Comparison of ENCODE assay signal across 28 mouse cellular contexts in the genomic region with DNA sequence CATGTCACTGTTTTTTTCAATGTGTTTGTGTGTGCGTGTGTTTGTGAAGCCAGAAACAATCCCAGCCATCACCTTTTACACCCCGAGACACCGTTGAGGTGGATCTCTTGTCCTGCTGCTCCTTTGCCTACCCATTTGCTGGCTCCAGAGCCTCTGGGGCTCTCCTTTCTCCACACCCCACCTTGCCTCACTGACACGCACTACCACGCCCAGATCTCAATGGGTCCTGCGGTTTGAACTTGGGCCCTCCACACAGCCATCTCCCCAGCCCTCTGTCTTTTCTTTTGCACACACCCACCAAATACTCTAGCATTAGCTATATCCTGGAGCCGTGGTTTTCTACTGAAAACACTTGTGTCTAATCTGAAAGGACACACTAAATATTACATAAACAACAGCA. TPM values are rescaled to one million over a fixed set of nuclear protein-coding genes. Genes with fewer than 3 reads are reported as not detected.
DNase-seq lines count a peak whose midpoint lies in the region; ATAC-seq and TF ChIP-seq lines count a peak whose summit lies in the region.
"Had no signal": no experiment of that assay in that cellular context is flagged by ENCODE, and none has a peak within 500 bp of the region (broad histone marks: within the 10 kb centered on the region; RNA-seq: fewer than 3 reads in every experiment).

No protein-coding gene starts in this region.

- H3K27me3 ChIP-seq in liver, embryonic 12.5 days (replicated peaks), result no peaks in the 10 kb centered on the region
- H3K27me3 ChIP-seq: embryonic facial prominence, embryonic 13.5 days; heart, embryonic 15.5 days; midbrain, embryonic 15.5 days; neural tube, embryonic 13.5 days had no signal

- H3K9me3 ChIP-seq in liver, embryonic 12.5 days (replicated peaks), result no peaks in the 10 kb centered on the region
- H3K9me3 ChIP-seq: embryonic facial prominence, embryonic 13.5 days; heart, embryonic 15.5 days; midbrain, embryonic 15.5 days; neural tube, embryonic 13.5 days had no signal

- peak overlapping the region; percentile 66 for H3K4me2 ChIP-seq in liver, embryonic 12.5 days
- H3K4me2 ChIP-seq: embryonic facial prominence, embryonic 13.5 days; heart, embryonic 15.5 days; hindbrain, embryonic 14.5 days; midbrain, embryonic 15.5 days; neural tube, embryonic 13.5 days had no signal

- DNase-seq in heart, adult 11 months, result peak; percentile 68
- DNase-seq in heart, postnatal 10 days, result no peak
- no peak for DNase-seq in lung, adult 2 months
- DNase-seq in adipocyte (ENCODE audit: low spot score), result no peak
- DNase-seq: adrenal gland, postnatal 25 days; cerebellum, adult 18-20 months; cerebellum, postnatal 25 days; embryo, embryonic 11 days; gastrocnemius, adult 2 months; heart, postnatal 4 days; kidney, postnatal 36 days; layer of hippocampus, postnatal 36 days; lung, adult 18-20 months; lung, postnatal 14 days; retina, postnatal 1 day; thymus, postnatal 4 days had no signal

- peaks cover 91% of the 10 kb centered on the region for H3K36me3 ChIP-seq in liver, embryonic 12.5 days

- peak overlapping the region; percentile 71 for H3K9ac ChIP-seq in liver, embryonic 12.5 days
- H3K9ac ChIP-seq: embryonic facial prominence, embryonic 13.5 days; heart, embryonic 15.5 days; hindbrain, embryonic 14.5 days; midbrain, embryonic 15.5 days; neural tube, embryonic 13.5 days had no signal

- TF ChIP-seq CTCF in bone marrow, adult 2 months (IDR thresholded peaks at IDR 0.05; ENCODE audit: control insufficient read depth, insufficient read depth, low read length), result no peak
- TF ChIP-seq CTCF in lung, adult 2 months (IDR thresholded peaks at IDR 0.05; ENCODE audit: insufficient read depth, low read length), result no peak

- peak; percentile 85 for ATAC-seq in liver, embryonic 12.5 days
- 0 out of 2 replicates have a peak, but pooled peaks have one; percentile 28 for ATAC-seq in megakaryocyte, adult 5-6 weeks (ENCODE audit: poor library complexity, severe bottlenecking)
- no peak for ATAC-seq in cerebellum, adult (ENCODE audit: insufficient number of reproducible peaks, low FRiP score, low TSS enrichment)
- ATAC-seq: forebrain, embryonic 14.5 days; inflammation-experienced regulatory T-cells, adult 6 months; midbrain, embryonic 15.5 days had no signal

- no peak overlapping the region for H3K4me3 ChIP-seq in bone marrow, adult 2 months (replicated peaks; ENCODE audit: control insufficient read depth, low read depth, low read length)
- 0 out of 2 replicates have a peak overlapping the region, but pooled peaks have one; percentile 9 for H3K4me3 ChIP-seq in liver, embryonic 12.5 days
- H3K4me3 ChIP-seq in lung, adult 2 months (replicated peaks; ENCODE audit: extremely low read depth, low read depth, low read length), result no peak overlapping the region
- H3K4me3 ChIP-seq: embryonic facial prominence, embryonic 13.5 days; gastrocnemius, adult 2 months; heart, embryonic 15.5 days; midbrain, embryonic 15.5 days; myocyte; neural tube, embryonic 13.5 days had no signal

- WGBS in bone marrow, adult 2 months, result 72% methylated on average over 7 of the region's 7 CpGs
- WGBS in liver, embryonic 12.5 days (ENCODE audit: insufficient replicate concordance), result 56% methylated on average over 7 of the region's 7 CpGs
- WGBS in lung, adult 2 months, result 89% methylated on average over 7 of the region's 7 CpGs

- no peak for TF ChIP-seq POLR2A in bone marrow, adult 2 months (IDR thresholded peaks at IDR 0.05; ENCODE audit: borderline replicate concordance, control insufficient read depth, low read depth, low read length)
- no peak for TF ChIP-seq POLR2A in lung, adult 2 months (IDR thresholded peaks at IDR 0.05; ENCODE audit: borderline replicate concordance, extremely low read depth, low read depth, low read length)

- no peaks in the 10 kb centered on the region; the same call in 1 of the 2 replicates for H3K4me1 ChIP-seq in bone marrow, adult 2 months (ENCODE audit: control insufficient read depth, insufficient read depth, low read length)
- H3K4me1 ChIP-seq in liver, embryonic 12.5 days, result peaks cover 58% of the 10 kb centered on the region
- H3K4me1 ChIP-seq in lung, adult 2 months (ENCODE audit: control insufficient read depth, insufficient read depth, low read length), result no peaks in the 10 kb centered on the region
- H3K4me1 ChIP-seq: embryonic facial prominence, embryonic 13.5 days; heart, embryonic 15.5 days; midbrain, embryonic 15.5 days; neural tube, embryonic 13.5 days had no signal

- intact Hi-C loops in heart, postnatal 10 days (cut with DNase I), result no loop called here

- H3K27ac ChIP-seq in bone marrow, adult 2 months (ENCODE audit: control insufficient read depth, insufficient read depth, low read depth, low read length, poor library complexity), result peak overlapping the region; percentile 80
- H3K27ac ChIP-seq in liver, embryonic 12.5 days, result peak overlapping the region; percentile 98
- H3K27ac ChIP-seq: embryonic facial prominence, embryonic 13.5 days; gastrocnemius, adult 2 months; heart, embryonic 15.5 days; hindbrain, embryonic 14.5 days; midbrain, embryonic 15.5 days; neural tube, embryonic 13.5 days had no signal

RNA-seq across cellular contexts. Expression of gene Med21, which starts 30.4 kb away (rescaled TPM):
- total RNA-seq in heart, postnatal 10 days (2021), result 10 to 100 TPM; 53.8 to 59.7 TPM
- 30.1 and 31.3 TPM in 2 replicates for polyA plus RNA-seq in bone marrow, adult 2 months (2011; ENCODE audit: insufficient read depth, insufficient read length, low replicate concordance, missing spikeins)
- polyA plus RNA-seq in liver, embryonic 12.5 days (2016; fragmentation: Nextera tagmentation; extraction: Ambion mirVana), result 72.8 and 77.8 TPM in 2 replicates
- 96.7 and 109 TPM in 2 replicates for total RNA-seq in megakaryocyte, adult 5-6 weeks (2015)
- 76.2 and 82.8 TPM in 2 replicates for total RNA-seq in megakaryocyte, adult 5-6 weeks (2017)
- polyA plus RNA-seq in lung, adult 2 months (2012; rRNA removed), result 18.0 and 25.1 TPM in 2 replicates

RNA-seq across cellular contexts. Expression of gene Tm7sf3, which starts 30.7 kb away (rescaled TPM):
- total RNA-seq in heart, postnatal 10 days (2021), result 10 to 100 TPM; 23.4 to 27.1 TPM
- 19.5 and 20.1 TPM in 2 replicates for polyA plus RNA-seq in bone marrow, adult 2 months (2011; ENCODE audit: insufficient read depth, insufficient read length, low replicate concordance, missing spikeins)
- 40.5 TPM in 2 replicates for polyA plus RNA-seq in liver, embryonic 12.5 days (2016; fragmentation: Nextera tagmentation; extraction: Ambion mirVana)
- 27.8 and 31.6 TPM in 2 replicates for total RNA-seq in megakaryocyte, adult 5-6 weeks (2015)
- total RNA-seq in megakaryocyte, adult 5-6 weeks (2017), result 40.3 and 40.4 TPM in 2 replicates
- 15.8 and 20.2 TPM in 2 replicates for polyA plus RNA-seq in lung, adult 2 months (2012; rRNA removed)

RNA-seq across cellular contexts. Expression of gene Ints13, which starts 34.3 kb away (rescaled TPM):
- total RNA-seq in heart, postnatal 10 days (2021), result 10 to 100 TPM; 22.7 to 27.6 TPM
- 44.2 and 89.4 TPM in 2 replicates for polyA plus RNA-seq in bone marrow, adult 2 months (2011; ENCODE audit: insufficient read depth, insufficient read length, low replicate concordance, missing spikeins)
- 50.9 and 52.2 TPM in 2 replicates for polyA plus RNA-seq in liver, embryonic 12.5 days (2016; fragmentation: Nextera tagmentation; extraction: Ambion mirVana)
- 59.9 and 80.9 TPM in 2 replicates for total RNA-seq in megakaryocyte, adult 5-6 weeks (2015)
- total RNA-seq in megakaryocyte, adult 5-6 weeks (2017), result 87.4 and 91.5 TPM in 2 replicates
- 10.0 and 13.1 TPM in 2 replicates for polyA plus RNA-seq in lung, adult 2 months (2012; rRNA removed)

RNA-seq across cellular contexts. Expression of gene Fgfr1op2, which starts 34.9 kb away (rescaled TPM):
- 10 to 100 TPM; 61.6 to 65.4 TPM for total RNA-seq in heart, postnatal 10 days (2021)
- 87.9 and 99.6 TPM in 2 replicates for polyA plus RNA-seq in bone marrow, adult 2 months (2011; ENCODE audit: insufficient read depth, insufficient read length, low replicate concordance, missing spikeins)
- polyA plus RNA-seq in liver, embryonic 12.5 days (2016; fragmentation: Nextera tagmentation; extraction: Ambion mirVana), result 103 and 107 TPM in 2 replicates
- total RNA-seq in megakaryocyte, adult 5-6 weeks (2015), result 166 and 167 TPM in 2 replicates
- 149 and 186 TPM in 2 replicates for total RNA-seq in megakaryocyte, adult 5-6 weeks (2017)
- 54.3 and 87.8 TPM in 2 replicates for polyA plus RNA-seq in lung, adult 2 months (2012; rRNA removed)
